Mouse (Mus musculus) stomach, postnatal 0 days (tissue): ENCODE measurements around the gene Fam169b.

Source experiments
- CTCF ChIP-seq: IDR thresholded peaks from 2 replicates; pipeline ENCODE4 v1.5.1; 2016; ENCODE audit warnings: antibody characterized with exemption, low read depth, mild to moderate bottlenecking, moderate library complexity
- EP300 ChIP-seq: optimal IDR thresholded peaks from 2 replicates; pipeline ENCODE3; 2016; ENCODE audit warnings: antibody characterized with exemption

- no peak for TF ChIP-seq CTCF
- no peak for TF ChIP-seq EP300
Measured at GRCm38 (mm10) chr7:68318979-68319378, 45.3 kb downstream of the Fam169b start.
